In the genomic region with DNA sequence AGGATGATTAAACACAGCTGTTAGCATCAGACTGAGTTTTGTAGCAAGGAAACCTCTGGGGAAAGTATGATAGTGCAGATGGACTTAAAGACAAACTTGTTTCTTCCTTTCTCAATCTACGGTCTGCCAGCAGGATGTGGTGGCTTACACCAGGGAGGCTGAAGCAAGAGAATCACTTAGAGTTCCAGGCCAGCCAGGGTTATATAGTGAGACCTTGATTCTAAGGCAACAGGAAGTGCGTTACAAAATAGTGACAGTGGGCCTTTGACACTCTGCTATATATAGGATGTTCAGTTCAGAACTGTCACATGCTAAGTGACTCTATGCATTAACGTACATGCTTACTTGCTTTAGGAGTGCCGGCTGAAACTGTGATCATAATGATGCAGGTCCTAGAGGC, we compare ENCODE assay signal across 28 mouse cellular contexts. TPM values are rescaled to one million over a fixed set of nuclear protein-coding genes. Genes with fewer than 3 reads are reported as not detected.
DNase-seq lines count a peak whose midpoint lies in the region; ATAC-seq and TF ChIP-seq lines count a peak whose summit lies in the region.
"Had no signal": no experiment of that assay in that cellular context is flagged by ENCODE, and none has a peak within 500 bp of the region (broad histone marks: within the 10 kb centered on the region; RNA-seq: fewer than 3 reads in every experiment).

No protein-coding gene starts in this region.

- TF ChIP-seq POLR2A in bone marrow, adult 2 months (IDR thresholded peaks at IDR 0.05; ENCODE audit: borderline replicate concordance, control insufficient read depth, low read depth, low read length): no peak

- H3K4me1 ChIP-seq in bone marrow, adult 2 months (ENCODE audit: control insufficient read depth, insufficient read depth, low read length): peaks cover 3% of the 10 kb centered on the region
- H3K4me1 ChIP-seq in forebrain, embryonic 13.5 days: peaks cover 20% of the 10 kb centered on the region
- peaks cover 10% of the 10 kb centered on the region for H3K4me1 ChIP-seq in intestine, embryonic 16.5 days (ENCODE audit: control insufficient read depth, insufficient read depth, low read length)

- H3K4me2 ChIP-seq in forebrain, embryonic 13.5 days: no peak overlapping the region
- H3K4me2 ChIP-seq in intestine, embryonic 16.5 days (ENCODE audit: low read depth, low read length): no peak overlapping the region
- H3K4me2 ChIP-seq: embryonic facial prominence, embryonic 12.5 days; forebrain, embryonic 12.5 days; heart, embryonic 12.5 days; limb, embryonic 15.5 days; neural tube, embryonic 13.5 days had no signal

- no peaks in the 10 kb centered on the region for H3K9me3 ChIP-seq in forebrain, embryonic 13.5 days (replicated peaks)
- H3K9me3 ChIP-seq in intestine, embryonic 16.5 days (ENCODE audit: control insufficient read depth, low read length): no peaks in the 10 kb centered on the region
- H3K9me3 ChIP-seq: embryonic facial prominence, embryonic 12.5 days; forebrain, embryonic 12.5 days; heart, embryonic 12.5 days; limb, embryonic 15.5 days; midbrain, embryonic 10.5 days; neural tube, embryonic 13.5 days had no signal

- H3K27me3 ChIP-seq in forebrain, embryonic 13.5 days: no peaks in the 10 kb centered on the region
- H3K27me3 ChIP-seq in intestine, embryonic 16.5 days (replicated peaks; ENCODE audit: control insufficient read depth, insufficient read depth, low read length): no peaks in the 10 kb centered on the region
- H3K27me3 ChIP-seq: embryonic facial prominence, embryonic 12.5 days; forebrain, embryonic 12.5 days; heart, embryonic 12.5 days; limb, embryonic 15.5 days; neural tube, embryonic 13.5 days had no signal

- H3K4me3 ChIP-seq in bone marrow, adult 2 months (replicated peaks; ENCODE audit: control insufficient read depth, low read depth, low read length): no peak overlapping the region
- H3K4me3 ChIP-seq in macrophage (ENCODE audit: inconsistent target): no peak overlapping the region
- no peak overlapping the region for H3K4me3 ChIP-seq in forebrain, embryonic 13.5 days
- no peak overlapping the region for H3K4me3 ChIP-seq in intestine, embryonic 16.5 days (ENCODE audit: low read length)
- H3K4me3 ChIP-seq: embryonic facial prominence, embryonic 12.5 days; erythroblast, embryonic 14.5 days; forebrain, embryonic 12.5 days; heart, embryonic 12.5 days; limb, embryonic 15.5 days; midbrain, embryonic 10.5 days; neural tube, embryonic 13.5 days had no signal

- H3K79me2 ChIP-seq in macrophage (ENCODE audit: inconsistent target): peaks cover 55% of the 10 kb centered on the region

- H3K9ac ChIP-seq in forebrain, embryonic 13.5 days: no peak overlapping the region
- H3K9ac ChIP-seq in intestine, embryonic 16.5 days (ENCODE audit: low read depth, low read length): no peak overlapping the region
- H3K9ac ChIP-seq: embryonic facial prominence, embryonic 12.5 days; forebrain, embryonic 12.5 days; heart, embryonic 12.5 days; limb, embryonic 15.5 days; neural tube, embryonic 13.5 days had no signal

- H3K36me3 ChIP-seq in macrophage (ENCODE audit: inconsistent target): peaks cover 15% of the 10 kb centered on the region; the same call in 1 of the 2 replicates
- peaks cover 52% of the 10 kb centered on the region for H3K36me3 ChIP-seq in forebrain, embryonic 13.5 days (ENCODE audit: poor library complexity, severe bottlenecking)
- H3K36me3 ChIP-seq in intestine, embryonic 16.5 days (ENCODE audit: control insufficient read depth, insufficient read depth, low read length): peaks cover 22% of the 10 kb centered on the region

- ATAC-seq in CD4-positive, CD25-positive, alpha-beta regulatory T cell, adult 4 months: peak; percentile 12
- no peak for ATAC-seq in forebrain, embryonic 13.5 days
- ATAC-seq in intestine, embryonic 16.5 days: no peak
- ATAC-seq: hindbrain, postnatal 0 days had no signal

- DNase-seq in naive thymus-derived CD4-positive, alpha-beta T cell, adult 2 months (ENCODE audit: low read depth): peak; percentile 51
- DNase-seq in right cerebral cortex, adult 18-20 months: no peak
- DNase-seq: adrenal gland, postnatal 25 days; cerebellum, adult 11 months; cerebellum, postnatal 10 days; gastrocnemius, postnatal 10 days; heart, adult 11 months; heart, postnatal 10 days; kidney, adult 2 months; kidney, postnatal 10 days; left cerebral cortex, postnatal 4 days; lung, adult 18-20 months; thymus, adult 2 months; thymus, postnatal 4 days had no signal

- TF ChIP-seq CTCF in bone marrow, adult 2 months (IDR thresholded peaks at IDR 0.05; ENCODE audit: control insufficient read depth, insufficient read depth, low read length): no peak

- peak overlapping the region; percentile 62 for H3K27ac ChIP-seq in bone marrow, adult 2 months (ENCODE audit: control insufficient read depth, insufficient read depth, low read depth, low read length, poor library complexity)
- H3K27ac ChIP-seq in macrophage: peak overlapping the region; percentile 54
- H3K27ac ChIP-seq in forebrain, embryonic 13.5 days: no peak overlapping the region
- H3K27ac ChIP-seq in intestine, embryonic 16.5 days (ENCODE audit: low read length): no peak overlapping the region
- H3K27ac ChIP-seq: embryonic facial prominence, embryonic 12.5 days; forebrain, embryonic 12.5 days; hindbrain, postnatal 0 days; limb, embryonic 15.5 days; midbrain, embryonic 10.5 days; neural tube, embryonic 13.5 days; stomach, postnatal 0 days had no signal

- WGBS in bone marrow, adult 2 months: 37% methylated on average over 4 of the region's 4 CpGs
- 4% methylated on average over 4 of the region's 4 CpGs for WGBS in macrophage (ENCODE audit: missing documents)
- 93% methylated on average over 4 of the region's 4 CpGs for WGBS in forebrain, embryonic 13.5 days
- 83% methylated on average over 4 of the region's 4 CpGs for WGBS in intestine, embryonic 16.5 days

RNA-seq across cellular contexts. Expression of gene Pgam1, which starts 5.1 kb away (rescaled TPM):
- polyA plus RNA-seq in CD4-positive, CD25-positive, alpha-beta regulatory T cell, adult 4 months (2017; shearing (Covaris generic)): 10 to 100 TPM; 41.8 to 43.3 TPM
- polyA plus RNA-seq in bone marrow, adult 2 months (2011; ENCODE audit: insufficient read depth, insufficient read length, low replicate concordance, missing spikeins): 47.1 and 160 TPM in 2 replicates
- 10 to 100 TPM in 25 of 26 experiments, 1 to 10 TPM in 1; 7.5 to 76.5 (median 25.1) TPM for total RNA-seq in macrophage (2018; cell fraction: chromatin; rRNA removed)
- total RNA-seq in macrophage (2018; cell fraction: cytosol; rRNA removed): 100 to 1,000 TPM; 264 to 454 (median 349) TPM
- total RNA-seq in macrophage (2018; cell fraction: nucleus; rRNA removed): 100 to 1,000 TPM in 14 of 26 experiments, 10 to 100 TPM in 12; 47.8 to 175 (median 103) TPM
- 316 to 518 TPM (median 374 TPM) in 3 replicates for polyA plus RNA-seq in macrophage (2018)
- polyA plus RNA-seq in forebrain, embryonic 13.5 days (2015; fragmentation: Nextera tagmentation; extraction: Ambion mirVana): 505 and 567 TPM in 2 replicates
- polyA plus RNA-seq in intestine, embryonic 16.5 days (2015; fragmentation: Nextera tagmentation; extraction: Ambion mirVana): 1,020 and 1,026 TPM in 2 replicates

RNA-seq across cellular contexts. Expression of gene Exosc1, which starts 16.4 kb away (rescaled TPM):
- 10 to 100 TPM; 83.6 to 89.9 TPM for polyA plus RNA-seq in CD4-positive, CD25-positive, alpha-beta regulatory T cell, adult 4 months (2017; shearing (Covaris generic))
- 16.4 and 24.6 TPM in 2 replicates for polyA plus RNA-seq in bone marrow, adult 2 months (2011; ENCODE audit: insufficient read depth, insufficient read length, low replicate concordance, missing spikeins)
- total RNA-seq in macrophage (2018; cell fraction: chromatin; rRNA removed): 10 to 100 TPM in 19 of 26 experiments, 1 to 10 TPM in 7; 3.9 to 35.7 (median 16.0) TPM
- 10 to 100 TPM; 10.2 to 27.9 (median 20.5) TPM for total RNA-seq in macrophage (2018; cell fraction: cytosol; rRNA removed)
- total RNA-seq in macrophage (2018; cell fraction: nucleus; rRNA removed): 10 to 100 TPM in 17 of 26 experiments, 1 to 10 TPM in 9; 5.3 to 35.8 (median 13.5) TPM
- 15.3 to 37.7 TPM (median 36.0 TPM) in 3 replicates for polyA plus RNA-seq in macrophage (2018)
- 83.2 and 86.5 TPM in 2 replicates for polyA plus RNA-seq in forebrain, embryonic 13.5 days (2015; fragmentation: Nextera tagmentation; extraction: Ambion mirVana)
- 55.4 and 63.2 TPM in 2 replicates for polyA plus RNA-seq in intestine, embryonic 16.5 days (2015; fragmentation: Nextera tagmentation; extraction: Ambion mirVana)

RNA-seq across cellular contexts. Expression of gene Zdhhc16, which starts 16.4 kb away (rescaled TPM):
- polyA plus RNA-seq in CD4-positive, CD25-positive, alpha-beta regulatory T cell, adult 4 months (2017; shearing (Covaris generic)): 10 to 100 TPM; 40.7 to 59.3 TPM
- 27.4 and 59.8 TPM in 2 replicates for polyA plus RNA-seq in bone marrow, adult 2 months (2011; ENCODE audit: insufficient read depth, insufficient read length, low replicate concordance, missing spikeins)
- total RNA-seq in macrophage (2018; cell fraction: chromatin; rRNA removed): 10 to 100 TPM; 30.4 to 96.2 (median 73.6) TPM
- 10 to 100 TPM; 20.2 to 31.1 (median 25.7) TPM for total RNA-seq in macrophage (2018; cell fraction: cytosol; rRNA removed)
- total RNA-seq in macrophage (2018; cell fraction: nucleus; rRNA removed): 10 to 100 TPM; 27.2 to 91.0 (median 47.7) TPM
- 17.4 to 32.6 TPM (median 29.9 TPM) in 3 replicates for polyA plus RNA-seq in macrophage (2018)
- 86.5 and 96.5 TPM in 2 replicates for polyA plus RNA-seq in forebrain, embryonic 13.5 days (2015; fragmentation: Nextera tagmentation; extraction: Ambion mirVana)
- 65.3 and 66.1 TPM in 2 replicates for polyA plus RNA-seq in intestine, embryonic 16.5 days (2015; fragmentation: Nextera tagmentation; extraction: Ambion mirVana)

RNA-seq across cellular contexts. Expression of gene Rrp12, which starts 20.9 kb away (rescaled TPM):
- 10 to 100 TPM in 1 of 2 experiments, 1 to 10 TPM in 1; 7.2 to 17.3 TPM for polyA plus RNA-seq in CD4-positive, CD25-positive, alpha-beta regulatory T cell, adult 4 months (2017; shearing (Covaris generic))
- 5.8 and 12.5 TPM in 2 replicates for polyA plus RNA-seq in bone marrow, adult 2 months (2011; ENCODE audit: insufficient read depth, insufficient read length, low replicate concordance, missing spikeins)
- 10 to 100 TPM in 7 of 26 experiments, 1 to 10 TPM in 19; 2.3 to 18.2 (median 8.3) TPM for total RNA-seq in macrophage (2018; cell fraction: chromatin; rRNA removed)
- 1 to 10 TPM; 3.5 to 6.7 (median 5.1) TPM for total RNA-seq in macrophage (2018; cell fraction: cytosol; rRNA removed)
- total RNA-seq in macrophage (2018; cell fraction: nucleus; rRNA removed): 10 to 100 TPM in 2 of 26 experiments, 1 to 10 TPM in 24; 2.5 to 18.5 (median 5.6) TPM
- 3.8 to 15.5 TPM (median 6.8 TPM) in 3 replicates for polyA plus RNA-seq in macrophage (2018)
- polyA plus RNA-seq in forebrain, embryonic 13.5 days (2015; fragmentation: Nextera tagmentation; extraction: Ambion mirVana): 15.8 and 18.1 TPM in 2 replicates
- polyA plus RNA-seq in intestine, embryonic 16.5 days (2015; fragmentation: Nextera tagmentation; extraction: Ambion mirVana): 14.1 and 15.7 TPM in 2 replicates

Comparison
In these comparisons a context has a peak if more than half of its experiments do, and no peak if none do; other contexts are left out.
1. H3K27ac ChIP-seq: peak in bone marrow, adult 2 months (single experiment) and macrophage (single experiment); none in forebrain, embryonic 13.5 days (single experiment) and intestine, embryonic 16.5 days (single experiment).